Mouse (Mus musculus) liver, embryonic 13.5 days (tissue): ENCODE measurements around the gene Rbm33. TPM values are rescaled to one million over a fixed set of nuclear protein-coding genes. Genes with fewer than 3 reads are reported as not detected.
A peak's percentile ranks its signal among the peaks of the same experiment; 100 is the strongest.

ENCODE experiments used
- ATAC-seq: fragments of 200-750 bp; cut with Nextera tagmentation; 2 replicates; pipeline ENCODE4 v1.8.0; 2017; ENCODE audit warnings: low read depth, mild to moderate bottlenecking, moderate number of reproducible peaks, moderate library complexity
- DNase-seq: peaks from one replicate; pipeline ENCODE4 v3.0.0; 2022
- H3K27ac ChIP-seq: fragments of 300-500 bp; sonication (generic); 2 replicates; pipeline ENCODE4 v1.5.1; 2015; ENCODE audit warnings: moderate library complexity, mild to moderate bottlenecking, inconsistent platforms
- H3K27me3 ChIP-seq: fragments of 300-500 bp; sonication (generic); 2 replicates; pipeline ENCODE4 v1.6.1; 2015; ENCODE audit warnings: mild to moderate bottlenecking, inconsistent platforms
- H3K36me3 ChIP-seq: fragments of 300-500 bp; sonication (generic); 2 replicates; pipeline ENCODE4 v1.6.1; 2015; ENCODE audit warnings: mild to moderate bottlenecking, inconsistent platforms
- H3K4me1 ChIP-seq: fragments of 300-500 bp; sonication (generic); replicated peaks from 2 replicates; pipeline ENCODE4 v1.6.1; 2015; ENCODE audit warnings: inconsistent platforms
- H3K4me2 ChIP-seq: fragments of 300-500 bp; sonication (generic); 2 replicates; pipeline ENCODE4 v1.6.1; 2015; ENCODE audit warnings: inconsistent platforms, mild to moderate bottlenecking, moderate library complexity
- H3K4me3 ChIP-seq: fragments of 300-500 bp; sonication (generic); replicated peaks from 2 replicates; pipeline ENCODE4 v1.5.1; 2015; ENCODE audit warnings: mild to moderate bottlenecking, inconsistent platforms
- H3K9ac ChIP-seq: fragments of 300-500 bp; sonication (generic); 2 replicates; pipeline ENCODE4 v1.6.1; 2015; ENCODE audit warnings: mild to moderate bottlenecking, inconsistent platforms
- H3K9me3 ChIP-seq: fragments of 300-500 bp; sonication (generic); replicated peaks from 2 replicates; pipeline ENCODE4 v1.6.1; 2016; ENCODE audit warnings: inconsistent platforms
- WGBS: fragments of 180-500 bp; shearing (Covaris S2); methylation state at CpG from one replicate; pipeline ENCODE4 v1.1.7; 2015; ENCODE audit not compliant: insufficient replicate concordance; 5-methylcytosine and 5-hydroxymethylcytosine counted together
- polyA plus RNA-seq: library from polyadenylated mRNA; unstranded; fragments of >200 nt; fragmentation: Nextera tagmentation; extraction: Ambion mirVana; gene quantifications from 2 replicates; pipeline ENCODE4 v1.2.1, GENCODE M21; 2015

Gene Rbm33
- polyA plus RNA-seq, 1 experiment from 2014 or later = 5.7 TPM

DNA sequence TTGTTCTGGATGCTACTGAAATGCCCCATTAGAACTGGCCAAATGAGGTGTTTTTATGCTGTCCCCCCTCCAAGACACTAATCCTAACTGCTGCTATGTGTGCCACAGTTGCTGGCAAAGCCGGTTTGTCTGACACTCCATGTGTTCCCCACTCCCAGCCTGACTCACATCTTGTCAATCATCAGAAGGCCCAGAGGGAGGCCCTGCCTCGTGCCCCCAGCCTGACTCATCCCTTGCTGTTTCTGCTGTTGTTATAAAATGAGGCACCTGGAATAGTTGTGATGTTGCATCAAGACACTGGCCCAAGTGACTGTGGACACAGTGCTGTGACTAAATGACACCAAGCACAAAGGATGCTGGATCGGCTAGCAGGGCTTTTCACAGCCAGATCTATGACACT lies 18.2 kb upstream of the Rbm33 start:
- no peak overlapping the region for H3K27ac ChIP-seq
- ATAC-seq = no peak
- WGBS = 29% methylated on average over 3 of the region's 3 CpGs

DNA sequence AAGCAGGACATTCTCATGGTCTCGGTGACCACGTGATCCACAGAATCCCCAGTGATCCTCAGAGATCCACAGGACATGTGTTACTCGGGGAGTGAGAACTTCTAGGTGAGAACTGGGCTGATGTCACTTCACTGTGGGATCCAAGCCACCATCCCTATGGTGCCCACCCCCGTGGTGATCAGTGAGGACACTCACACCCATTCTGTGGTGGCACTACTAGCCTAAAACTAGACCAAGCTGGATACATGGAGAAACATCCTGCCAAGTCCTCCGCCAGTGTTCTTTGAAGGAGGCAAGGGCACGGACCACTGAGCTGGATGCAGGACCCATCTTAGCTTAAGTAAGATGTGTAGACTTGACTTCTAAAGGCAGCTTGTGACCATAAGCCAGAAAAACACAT lies 17.6 kb upstream of the Rbm33 start:
- no peak overlapping the region for H3K4me3 ChIP-seq
- 65% methylated on average over 6 of the region's 6 CpGs for WGBS
- no peak overlapping the region for H3K9ac ChIP-seq
- H3K9me3 ChIP-seq = no peaks in the 10 kb centered on the region
- H3K4me1 ChIP-seq = no peaks in the 10 kb centered on the region
- H3K27me3 ChIP-seq = no peaks in the 10 kb centered on the region
- no peak for ATAC-seq
- H3K27ac ChIP-seq = no peak overlapping the region
- H3K4me2 ChIP-seq = no peak overlapping the region
- no peak for DNase-seq
- no peaks in the 10 kb centered on the region for H3K36me3 ChIP-seq

More for the DNA sequence above, 18.2 kb upstream of the Rbm33 start:
- no peak for DNase-seq
- no peak overlapping the region for H3K4me2 ChIP-seq
- no peaks in the 10 kb centered on the region for H3K9me3 ChIP-seq
- no peak overlapping the region for H3K9ac ChIP-seq
- no peaks in the 10 kb centered on the region for H3K4me1 ChIP-seq
- H3K36me3 ChIP-seq = no peaks in the 10 kb centered on the region
- no peak overlapping the region for H3K4me3 ChIP-seq
- no peaks in the 10 kb centered on the region for H3K27me3 ChIP-seq

DNA sequence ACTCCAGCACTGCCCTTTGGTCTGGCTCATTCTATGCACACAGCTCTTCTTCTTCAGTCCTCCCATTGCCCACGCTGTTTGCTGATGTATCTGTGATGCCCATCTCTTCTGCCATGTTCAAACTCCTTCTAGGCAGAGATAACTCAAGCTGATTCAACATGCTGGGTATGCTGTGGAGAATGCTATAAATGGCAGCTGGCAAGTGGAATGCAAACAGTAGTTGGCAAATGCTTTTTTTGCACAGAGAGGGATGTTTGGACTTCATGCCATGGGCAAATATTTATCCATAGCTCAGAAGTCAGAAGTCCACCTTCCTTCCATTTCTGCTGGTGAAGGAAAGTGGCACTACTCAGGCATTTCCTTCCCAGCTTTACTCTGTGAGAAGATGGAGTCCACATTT lies 14.2 kb upstream of the Rbm33 start:
- H3K4me3 ChIP-seq = no peak overlapping the region
- no peaks in the 10 kb centered on the region for H3K9me3 ChIP-seq
- WGBS = 56% methylated on average over 1 of the region's 1 CpGs
- H3K9ac ChIP-seq = no peak overlapping the region
- 0 out of 2 replicates have a peak, but pooled peaks cover 5% of the 10 kb centered on the region for H3K27me3 ChIP-seq
- H3K4me1 ChIP-seq = no peaks in the 10 kb centered on the region
- no peak for DNase-seq
- no peak for ATAC-seq
- H3K36me3 ChIP-seq = no peaks in the 10 kb centered on the region
- H3K4me2 ChIP-seq = no peak overlapping the region
- no peak overlapping the region for H3K27ac ChIP-seq

DNA sequence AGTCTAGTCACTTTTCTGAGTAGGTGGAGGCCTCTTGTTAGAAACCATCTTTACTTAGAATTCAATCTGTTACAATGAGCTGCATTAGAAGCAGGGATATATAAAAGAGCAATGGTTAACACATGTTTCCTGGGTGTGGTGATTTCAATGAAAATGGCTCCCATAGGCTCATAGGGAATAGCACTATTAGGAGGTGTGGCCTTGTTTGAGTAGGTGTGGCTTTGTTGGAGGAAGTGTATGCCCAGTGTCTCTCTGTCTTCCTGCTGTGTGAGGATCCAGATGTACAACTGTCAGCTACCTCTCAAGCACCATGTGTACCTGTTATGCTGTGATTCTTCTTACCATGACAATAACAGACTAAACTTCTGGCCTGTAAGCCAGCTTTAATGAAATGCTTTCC lies 12.4 kb upstream of the Rbm33 start:
- Histone ChIP-seq H3K9me3 (no peaks in the 10 kb centered on the region), H3K27me3 (0 out of 2 replicates have a peak, but pooled peaks cover 5% of the 10 kb centered on the region), H3K36me3 (no peaks in the 10 kb centered on the region), H3K9ac (no peak overlapping the region), H3K4me3 (no peak overlapping the region), H3K27ac (no peak overlapping the region), H3K4me2 (no peak overlapping the region), H3K4me1 (no peaks in the 10 kb centered on the region)
- ATAC-seq = no peak
- no peak for DNase-seq

DNA sequence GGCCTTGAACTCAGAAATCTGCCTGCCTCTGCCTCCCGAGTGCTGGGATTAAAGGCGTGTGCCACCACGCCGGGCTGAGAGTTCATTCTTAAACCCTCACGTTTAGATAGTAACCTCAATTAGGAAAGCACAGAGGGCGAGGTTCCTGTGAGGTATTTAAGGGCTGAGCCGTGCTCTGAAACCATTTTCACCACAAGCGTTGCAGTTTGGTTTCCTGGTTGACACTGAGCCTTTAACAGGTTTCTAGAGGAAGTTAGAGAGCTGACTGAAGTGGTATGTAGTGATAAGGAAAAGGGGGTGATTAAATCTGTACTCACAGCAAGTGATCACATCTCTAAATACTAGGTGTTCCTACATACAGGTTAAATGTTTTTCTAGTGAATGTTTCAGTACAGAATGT lies 1.4 kb upstream of the Rbm33 start:
- Histone ChIP-seq H3K36me3 (no peaks in the 10 kb centered on the region), H3K27ac (no peak overlapping the region), H3K4me1 (peaks cover 37% of the 10 kb centered on the region), H3K4me2 (no peak overlapping the region), H3K9me3 (no peaks in the 10 kb centered on the region), H3K4me3 (no peak overlapping the region), H3K9ac (no peak overlapping the region), H3K27me3 (no peaks in the 10 kb centered on the region)
- DNase-seq (no peak), ATAC-seq (no peak)
- 13% methylated on average over 8 of the region's 8 CpGs for WGBS

DNA sequence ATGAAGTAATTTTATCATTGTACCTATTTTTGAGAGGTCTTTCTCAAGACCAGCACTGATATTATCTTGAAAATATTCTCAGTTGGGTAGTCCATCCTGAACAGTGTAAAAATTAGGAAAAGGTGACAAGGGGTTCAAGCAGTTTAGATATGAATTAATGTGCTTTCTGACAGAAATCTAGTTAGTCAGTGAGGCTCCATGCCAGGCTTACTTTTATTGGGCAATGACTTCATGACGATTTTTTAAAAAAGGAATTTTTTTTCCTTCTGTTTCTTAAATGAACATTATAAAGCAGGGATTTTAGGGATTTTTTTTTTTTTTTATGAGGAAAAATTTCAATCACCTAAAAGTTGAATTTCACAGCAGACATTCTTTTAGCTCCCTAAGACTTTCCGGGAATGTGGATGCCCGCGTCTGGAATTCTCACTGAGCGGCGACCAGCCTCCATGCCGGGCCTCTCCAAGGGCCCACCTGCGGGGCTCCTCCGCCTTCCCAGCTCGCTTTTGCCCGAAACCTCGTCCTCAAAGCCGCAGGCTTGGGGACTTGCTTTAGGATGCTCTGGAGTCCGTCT lies 685 bp upstream of the Rbm33 start:
- 1% methylated on average over 14 of the region's 14 CpGs for WGBS
- H3K9me3 ChIP-seq = no peaks in the 10 kb centered on the region
- H3K4me2 ChIP-seq = peak overlapping the region; percentile 76
- H3K4me3 ChIP-seq = peak overlapping the region; percentile 97
- H3K36me3 ChIP-seq = no peaks in the 10 kb centered on the region
- ATAC-seq = peak; percentile 52
- no peaks in the 10 kb centered on the region for H3K27me3 ChIP-seq
- peak overlapping the region; percentile 100 for H3K9ac ChIP-seq
- peaks cover 43% of the 10 kb centered on the region for H3K4me1 ChIP-seq
- H3K27ac ChIP-seq = peak overlapping the region; percentile 97
- no peak for DNase-seq

DNA sequence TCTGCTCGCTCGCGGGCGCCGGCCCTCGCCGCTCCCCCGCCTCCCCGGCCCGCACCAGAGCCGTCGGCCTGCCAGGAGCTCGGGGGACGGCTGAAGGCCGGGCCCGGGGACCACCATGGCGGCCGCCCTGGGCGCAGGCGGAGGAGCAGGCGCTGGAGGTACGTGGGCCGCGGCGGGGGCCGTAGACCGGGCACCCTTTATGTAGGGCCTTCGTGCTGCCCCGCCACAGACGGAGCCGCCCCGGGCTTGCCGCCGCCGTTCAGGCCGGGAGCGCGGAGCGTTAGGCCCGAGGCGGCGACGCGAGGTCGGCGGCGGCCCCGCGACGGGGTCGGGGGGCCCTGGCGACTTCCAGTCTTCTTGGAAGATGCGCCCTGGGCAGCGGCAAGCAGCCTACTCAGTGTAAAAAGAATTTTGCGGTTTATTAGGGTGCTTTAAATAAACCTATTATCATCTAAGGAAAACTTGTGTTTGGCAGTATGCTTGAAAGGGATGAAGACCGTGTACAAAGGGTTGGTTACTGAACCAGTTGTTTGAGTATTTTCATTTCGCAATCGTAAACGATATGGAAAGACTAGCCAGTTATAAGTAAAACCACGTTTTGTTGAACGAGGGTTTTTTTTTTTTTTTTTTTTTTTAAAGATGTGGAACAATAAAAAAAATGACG lies 464 bp downstream of the Rbm33 start:
- peaks cover 46% of the 10 kb centered on the region for H3K4me1 ChIP-seq
- ATAC-seq (peak; percentile 58), DNase-seq (no peak)
- no peaks in the 10 kb centered on the region for H3K9me3 ChIP-seq
- H3K27ac ChIP-seq = peak overlapping the region; percentile 97
- H3K9ac ChIP-seq = peak overlapping the region; percentile 100
- peak overlapping the region; percentile 97 for H3K4me3 ChIP-seq
- no peaks in the 10 kb centered on the region for H3K27me3 ChIP-seq
- H3K36me3 ChIP-seq = no peaks in the 10 kb centered on the region
- under 1% methylated on average over 62 of the region's 62 CpGs for WGBS
- peak overlapping the region; percentile 76 for H3K4me2 ChIP-seq

DNA sequence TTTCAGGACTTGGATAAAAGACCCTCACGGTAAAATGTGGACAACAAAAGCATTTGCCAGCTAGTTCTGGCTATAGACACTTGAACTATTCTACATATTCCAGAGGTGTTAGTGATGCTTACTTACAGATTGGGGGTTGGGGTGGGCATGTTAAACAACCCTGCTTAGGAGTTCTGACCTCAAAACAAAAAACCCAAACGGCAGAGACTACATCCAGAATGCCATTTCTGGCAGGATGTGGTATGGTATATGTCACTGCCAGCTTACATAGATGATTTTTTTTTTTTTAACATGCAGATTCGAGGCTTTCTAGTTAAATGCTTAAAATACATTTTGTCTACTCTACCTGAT lies 971 bp downstream of the Rbm33 start:
- H3K36me3 ChIP-seq = no peaks in the 10 kb centered on the region
- no peaks in the 10 kb centered on the region for H3K9me3 ChIP-seq
- ATAC-seq = no peak
- H3K4me3 ChIP-seq = peak overlapping the region; percentile 97
- WGBS = 1% methylated on average over 3 of the region's 3 CpGs
- H3K4me1 ChIP-seq = peaks cover 49% of the 10 kb centered on the region
- peak overlapping the region; percentile 100 for H3K9ac ChIP-seq
- DNase-seq = no peak
- no peak overlapping the region; the same call in 1 of the 2 replicates for H3K27ac ChIP-seq
- H3K27me3 ChIP-seq = no peaks in the 10 kb centered on the region
- peak overlapping the region; percentile 76 for H3K4me2 ChIP-seq

- WGBS = 68% methylated on average over 2 of the region's 2 CpGs
- Histone ChIP-seq H3K4me1 (peaks cover 54% of the 10 kb centered on the region), H3K27ac (peak overlapping the region; percentile 58), H3K9ac (peak overlapping the region; percentile 100), H3K4me2 (peak overlapping the region; percentile 76), H3K9me3 (no peaks in the 10 kb centered on the region), H3K36me3 (no peaks in the 10 kb centered on the region), H3K27me3 (no peaks in the 10 kb centered on the region), H3K4me3 (peak overlapping the region; percentile 97)
- no peak for ATAC-seq
- DNase-seq = no peak
Observed at GRCm38 (mm10) chr5:28318671-28319070, 1.8 kb downstream of the Rbm33 start.

DNA sequence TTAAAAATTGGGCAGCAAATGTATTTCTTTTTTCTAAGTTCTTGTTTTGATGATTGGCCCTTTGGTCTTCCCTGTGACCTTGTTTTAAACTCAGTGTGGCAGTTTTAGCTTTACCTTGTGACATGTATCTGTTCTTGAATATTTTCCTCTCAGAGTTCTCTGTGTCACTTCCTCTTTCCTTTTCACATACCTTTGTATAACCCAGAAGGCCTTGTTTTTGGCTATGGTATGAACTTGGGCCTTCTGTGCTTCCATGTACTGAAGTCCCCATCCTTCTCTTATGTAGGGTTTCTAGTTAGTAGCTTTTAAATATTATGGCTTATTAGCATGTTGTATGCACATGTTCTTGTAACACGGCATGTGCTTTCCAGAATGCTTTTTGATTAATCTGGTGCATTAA lies 4.8 kb downstream of the Rbm33 start:
- Histone ChIP-seq H3K4me2 (no peak overlapping the region), H3K4me1 (peaks cover 65% of the 10 kb centered on the region), H3K4me3 (no peak overlapping the region), H3K9me3 (no peaks in the 10 kb centered on the region), H3K36me3 (no peaks in the 10 kb centered on the region), H3K27ac (no peak overlapping the region), H3K9ac (no peak overlapping the region), H3K27me3 (no peaks in the 10 kb centered on the region)
- no peak for DNase-seq
- 95% methylated on average over 1 of the region's 1 CpGs for WGBS
- ATAC-seq = no peak

DNA sequence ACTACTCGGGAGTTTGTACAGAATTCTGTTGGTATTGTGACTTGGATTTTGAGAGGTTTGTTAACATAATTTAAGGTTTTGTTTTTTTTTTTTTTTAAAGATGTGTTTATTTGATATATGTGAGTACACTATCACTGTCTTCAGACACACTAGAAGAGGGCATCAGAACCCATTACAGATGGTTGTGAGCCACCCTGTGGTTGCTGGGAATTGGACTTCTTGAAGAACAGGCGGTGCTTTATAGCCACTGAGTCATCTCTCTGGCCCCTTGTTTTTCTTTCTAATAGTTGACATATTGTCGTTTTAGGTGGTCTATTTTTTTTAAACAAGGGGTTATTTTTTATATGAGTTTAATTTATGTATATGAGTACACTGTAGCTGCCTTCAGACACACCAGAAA lies 5.3 kb downstream of the Rbm33 start:
- 77% methylated on average over 3 of the region's 3 CpGs for WGBS
- no peak overlapping the region for H3K27ac ChIP-seq
- no peak overlapping the region for H3K4me2 ChIP-seq
- no peaks in the 10 kb centered on the region for H3K27me3 ChIP-seq
- no peaks in the 10 kb centered on the region for H3K36me3 ChIP-seq
- ATAC-seq (no peak), DNase-seq (no peak)
- no peak overlapping the region for H3K9ac ChIP-seq
- H3K4me1 ChIP-seq = peaks cover 65% of the 10 kb centered on the region
- H3K9me3 ChIP-seq = no peaks in the 10 kb centered on the region
- H3K4me3 ChIP-seq = no peak overlapping the region

DNA sequence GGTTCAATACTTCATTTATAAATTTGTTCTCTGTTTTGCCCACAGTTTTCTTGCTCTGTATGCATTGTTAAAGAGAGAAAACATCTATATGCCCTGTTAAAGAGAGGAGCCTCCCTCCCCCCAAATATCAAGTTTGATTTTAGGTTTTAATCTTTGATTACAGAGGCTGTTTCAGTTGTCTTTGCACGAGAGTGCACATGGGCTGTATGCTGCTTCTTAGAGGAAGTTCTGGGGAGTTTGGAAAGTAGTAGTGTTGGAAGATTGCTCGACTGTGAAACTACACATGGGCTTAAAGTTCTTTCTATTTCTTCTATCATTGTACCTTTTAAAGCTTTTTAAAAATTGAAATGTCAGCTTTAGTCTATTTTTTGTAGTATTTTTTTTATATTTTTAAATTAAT lies 6.9 kb downstream of the Rbm33 start:
- DNase-seq (no peak), ATAC-seq (no peak)
- Histone ChIP-seq H3K9me3 (no peaks in the 10 kb centered on the region), H3K4me3 (no peak overlapping the region), H3K27me3 (no peaks in the 10 kb centered on the region), H3K4me2 (no peak overlapping the region), H3K4me1 (peaks cover 55% of the 10 kb centered on the region), H3K9ac (no peak overlapping the region), H3K36me3 (no peaks in the 10 kb centered on the region), H3K27ac (no peak overlapping the region)
- WGBS = 45% methylated on average over 2 of the region's 2 CpGs
